Mouse (Mus musculus): ENCODE data around the gene Fam205c.

- TF ChIP-seq CTCF (IDR thresholded peaks at IDR 0.05; ENCODE audit: insufficient read depth, low read length) = no peak
- no peak for TF ChIP-seq POLR2A (IDR thresholded peaks at IDR 0.05; ENCODE audit: borderline replicate concordance, extremely low read depth, low read depth, low read length)
Observed at GRCm38 (mm10) chr4:42920726-42921125, 46.7 kb upstream of the Fam205c start.

Measured in lung, adult 2 months (tissue).